Mouse (Mus musculus): ENCODE data around the gene Emg1. TPM values are rescaled to one million over a fixed set of nuclear protein-coding genes. Genes with fewer than 3 reads are reported as not detected.
A peak's percentile ranks its signal among the peaks of the same experiment; 100 is the strongest.

The Emg1 gene
- polyA plus RNA-seq, 1 experiment: 358 TPM

GRCm38 (mm10) chr6:124679486-124679885 lies 32.5 kb downstream of the Emg1 start:
- TF ChIP-seq GATA1 (IDR thresholded peaks at IDR 0.05; ENCODE audit: low read length): no peak

- no peak for TF ChIP-seq GATA1 (IDR thresholded peaks at IDR 0.05; ENCODE audit: low read length)
These were observed 33.2 kb downstream of the Emg1 start for GRCm38 (mm10) chr6:124678769-124679168.

- TF ChIP-seq GATA1 (IDR thresholded peaks at IDR 0.05; ENCODE audit: low read length): no peak
These were observed 35.8 kb downstream of the Emg1 start for GRCm38 (mm10) chr6:124676171-124676570.

DNA sequence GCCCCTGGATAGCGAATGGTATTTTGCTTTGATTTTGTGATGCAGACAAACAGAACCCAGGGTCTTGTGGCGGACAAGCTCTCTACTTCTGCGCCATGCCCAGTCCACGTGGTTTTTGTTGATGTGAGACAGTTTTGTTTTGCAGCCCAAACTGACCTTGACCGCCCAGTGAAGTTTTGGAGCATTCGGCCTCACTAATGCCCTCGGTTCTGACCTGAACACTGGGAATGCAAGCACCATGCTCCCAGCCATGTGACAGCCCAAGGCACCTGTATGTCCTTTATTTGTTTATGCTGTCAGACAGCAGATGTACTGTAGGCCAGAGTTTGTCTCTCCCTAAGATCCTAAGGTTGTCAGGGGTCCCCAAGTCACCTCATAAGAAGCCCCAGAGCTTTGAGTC lies 37.4 kb downstream of the Emg1 start:
- no peak for TF ChIP-seq GATA1 (IDR thresholded peaks at IDR 0.05; ENCODE audit: low read length)

GRCm38 (mm10) chr6:124673619-124674018 lies 38.4 kb downstream of the Emg1 start:
- TF ChIP-seq GATA1 (IDR thresholded peaks at IDR 0.05; ENCODE audit: low read length): no peak

DNA sequence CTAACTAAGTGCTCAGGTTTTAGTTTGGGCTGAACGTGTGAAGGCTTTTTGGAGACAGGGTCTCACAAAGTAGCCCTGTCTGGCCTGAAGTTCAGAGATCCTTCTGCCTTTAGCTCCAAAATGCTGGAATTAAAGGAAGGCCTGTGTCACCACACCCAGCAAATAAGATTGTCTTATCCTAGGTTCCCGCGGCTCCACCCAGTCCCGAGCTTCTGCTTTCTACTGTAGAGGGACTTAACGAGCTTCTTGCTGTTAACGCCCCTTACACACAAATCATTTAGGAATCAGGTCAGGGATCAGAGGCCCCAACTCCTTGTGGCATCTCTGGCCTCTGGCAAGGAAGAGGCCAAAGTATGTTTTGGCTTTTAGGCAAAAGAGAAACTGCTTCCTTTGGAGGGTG lies 39.9 kb downstream of the Emg1 start:
- no peak for TF ChIP-seq GATA1 (IDR thresholded peaks at IDR 0.05; ENCODE audit: low read length)

GRCm38 (mm10) chr6:124670281-124670900 lies 41.6 kb downstream of the Emg1 start:
- TF ChIP-seq GATA1 (IDR thresholded peaks at IDR 0.05; ENCODE audit: low read length): no peak

DNA sequence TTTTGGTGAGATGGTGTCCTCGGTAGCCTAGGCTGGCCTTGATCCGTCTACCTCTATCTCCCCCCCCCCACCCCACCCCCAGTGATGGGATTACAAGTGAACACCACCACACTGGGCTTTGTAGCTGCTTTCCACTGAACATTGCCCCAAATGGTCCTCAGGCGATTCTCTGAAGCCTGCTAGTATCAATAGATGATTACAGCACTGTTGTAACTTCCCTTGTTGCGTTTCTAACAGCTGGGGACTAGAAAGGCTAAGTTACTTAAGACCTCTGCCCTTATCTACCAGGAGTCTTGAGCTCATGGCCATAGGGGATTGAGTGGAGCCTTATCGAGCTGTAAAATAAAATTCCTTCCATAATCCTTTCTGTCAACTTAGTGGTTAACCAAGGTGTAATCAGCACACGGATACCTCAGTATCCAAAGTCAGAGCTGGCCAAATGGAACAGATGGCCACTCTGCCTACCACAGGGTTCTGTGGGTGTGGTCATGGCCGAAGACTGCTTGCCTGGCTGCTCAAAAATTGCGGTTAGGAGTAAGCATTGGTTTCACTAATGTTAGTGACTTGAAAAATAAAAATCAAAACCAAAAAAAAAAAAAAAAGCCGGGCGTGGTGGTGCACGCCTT lies 42.6 kb downstream of the Emg1 start:
- TF ChIP-seq GATA1 (IDR thresholded peaks at IDR 0.05; ENCODE audit: low read length): peak; percentile 8

DNA sequence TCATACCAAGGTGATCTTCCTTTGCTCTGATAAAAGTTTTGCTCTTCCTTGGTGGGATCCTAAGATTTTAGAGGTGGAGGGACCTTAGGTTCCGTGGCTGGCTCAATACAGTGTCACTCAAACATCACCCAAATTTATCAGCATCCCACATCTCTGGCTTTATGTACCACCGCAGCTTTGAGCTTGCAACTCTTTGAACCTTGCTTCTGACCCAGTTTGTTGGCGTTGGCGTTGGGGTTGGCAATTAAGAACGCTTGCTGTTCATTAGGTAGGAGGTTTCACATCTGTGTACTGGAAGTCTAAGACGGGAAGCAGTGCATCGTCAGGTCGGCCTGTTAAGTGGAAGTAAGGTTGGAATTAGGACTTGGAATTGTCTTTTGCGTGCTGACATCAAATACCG lies 47.0 kb downstream of the Emg1 start:
- no peak for TF ChIP-seq GATA1 (IDR thresholded peaks at IDR 0.05; ENCODE audit: low read length)

GRCm38 (mm10) chr6:124664256-124664655 lies 47.7 kb downstream of the Emg1 start:
- no peak for TF ChIP-seq GATA1 (IDR thresholded peaks at IDR 0.05; ENCODE audit: low read length)

DNA sequence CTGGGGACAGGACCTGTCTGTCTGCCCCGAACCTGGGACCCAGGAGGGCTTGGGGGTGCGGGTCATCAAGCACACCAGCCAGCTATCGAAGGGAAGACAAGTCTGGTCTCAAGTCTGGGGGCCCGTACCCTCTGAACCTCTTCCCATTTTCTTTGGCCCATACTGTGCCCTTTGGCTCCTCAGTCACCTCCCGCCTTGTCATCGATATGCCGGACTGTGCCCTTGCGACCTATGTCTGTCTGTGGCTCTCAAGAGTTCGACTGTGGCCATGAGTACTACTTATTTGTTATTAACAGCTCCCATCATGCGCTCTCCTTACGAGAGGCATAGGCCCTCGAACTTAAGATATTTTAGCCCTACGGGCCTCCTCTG lies 48.6 kb downstream of the Emg1 start:
- TF ChIP-seq GATA1 (IDR thresholded peaks at IDR 0.05; ENCODE audit: low read length): no peak

GRCm38 (mm10) chr6:124662477-124663423 lies 49.2 kb downstream of the Emg1 start, which contains the start of gene Lpcat3:
TSS of gene Lpcat3 (plus strand) at chr6:124663027.
- TF ChIP-seq GATA1 (IDR thresholded peaks at IDR 0.05; ENCODE audit: low read length): no peak

DNA sequence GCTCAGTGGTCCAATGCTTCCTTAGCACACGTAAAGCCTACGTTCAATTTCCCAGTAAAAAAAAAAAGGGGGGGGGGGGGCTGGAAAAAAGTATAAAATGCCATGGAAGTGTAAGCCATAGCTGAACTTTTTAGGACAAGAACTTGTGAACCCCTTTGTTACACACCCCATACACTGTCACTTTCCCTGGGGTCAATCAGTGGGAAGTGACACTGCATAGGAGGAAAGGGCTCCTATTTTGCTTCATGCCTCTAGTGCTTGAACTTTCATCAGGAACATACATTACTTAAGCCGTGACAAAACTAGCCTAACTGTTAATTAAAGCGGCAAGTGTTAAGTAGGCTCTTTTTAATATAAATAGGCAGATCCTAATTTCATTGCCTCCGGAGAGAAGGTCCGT lies 50.0 kb downstream of the Emg1 start:
- no peak for TF ChIP-seq GATA1 (IDR thresholded peaks at IDR 0.05; ENCODE audit: low read length)

DNA sequence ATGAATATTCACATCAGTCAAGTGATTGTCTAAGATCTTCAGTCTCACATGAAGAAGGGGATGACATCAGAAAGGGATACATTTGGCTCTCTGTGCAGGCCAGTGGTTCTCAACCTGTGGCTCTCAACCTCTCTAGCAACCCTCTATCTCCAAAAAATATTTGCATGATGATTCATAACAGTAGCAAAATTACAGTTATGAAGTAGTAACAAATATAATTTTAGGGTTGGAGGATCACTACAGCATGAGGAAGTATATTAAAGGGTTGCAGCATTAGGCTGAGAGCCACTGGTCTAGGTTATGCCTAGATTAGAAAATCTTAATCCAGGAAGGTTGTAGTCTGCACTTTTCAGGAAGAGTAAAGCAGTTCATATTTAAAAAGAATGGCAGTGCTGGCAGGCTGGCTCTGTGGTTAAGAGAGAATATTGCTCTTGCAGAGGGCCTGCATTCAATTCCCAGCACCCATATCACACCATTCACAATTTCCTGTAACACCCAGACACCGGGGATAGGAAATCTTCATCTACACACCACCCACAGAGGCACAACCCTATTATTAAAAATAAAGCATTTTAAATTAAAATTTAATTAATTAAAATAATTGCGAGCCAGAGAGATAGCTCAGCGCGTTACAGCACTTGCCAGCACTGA lies 50.7 kb downstream of the Emg1 start:
- no peak for TF ChIP-seq GATA1 (IDR thresholded peaks at IDR 0.05; ENCODE audit: low read length)

GRCm38 (mm10) chr6:124658067-124658466 lies 53.9 kb downstream of the Emg1 start:
- no peak for TF ChIP-seq GATA1 (IDR thresholded peaks at IDR 0.05; ENCODE audit: low read length)

DNA sequence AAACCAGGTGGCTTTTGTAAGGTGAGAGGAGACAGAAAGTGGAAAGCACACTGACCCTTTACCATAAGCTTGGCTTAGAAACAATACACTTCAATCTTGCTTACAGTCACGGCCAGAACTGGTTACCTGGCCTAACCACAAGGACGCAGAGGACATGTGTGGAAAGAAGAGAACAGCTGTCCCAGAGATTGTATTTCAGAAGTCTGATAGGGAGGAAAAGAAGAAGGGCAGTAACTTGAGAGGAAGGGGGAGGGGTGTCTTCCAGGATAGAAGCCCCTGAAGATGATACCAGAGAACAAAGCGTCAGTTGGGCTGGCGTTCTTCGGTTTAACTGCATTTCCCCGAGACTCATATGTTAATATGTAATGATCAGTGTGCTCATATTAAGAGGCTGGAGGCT lies 56.1 kb downstream of the Emg1 start:
- TF ChIP-seq GATA1 (IDR thresholded peaks at IDR 0.05; ENCODE audit: low read length): no peak

Other genes with a start within 250 kb of the Emg1 start
- 49.1 and 65.4 TPM in 2 replicates for gene Clstn3, start 247.4 kb downstream of the Emg1 start, polyA plus RNA-seq (2012)
- not detected in 2 replicates for gene C1rl, start 219.1 kb downstream of the Emg1 start, polyA plus RNA-seq (2012)
- gene C1ra, start 199.8 kb downstream of the Emg1 start, polyA plus RNA-seq (2012): not detected in 2 replicates
- not detected in 2 replicates for gene C1s1, start 169.8 kb downstream of the Emg1 start, polyA plus RNA-seq (2012)
- gene C1rb, start 141.9 kb downstream of the Emg1 start, polyA plus RNA-seq (2012): not detected in 2 replicates
- gene C1s2, start 76.1 kb downstream of the Emg1 start, polyA plus RNA-seq (2012): not detected in 2 replicates
- gene Lpcat3, start 49.2 kb downstream of the Emg1 start, polyA plus RNA-seq (2012): 144 and 152 TPM in 2 replicates
- 491 and 631 TPM in 2 replicates for gene Phb2, start 158 bp upstream of the Emg1 start, polyA plus RNA-seq (2012)
- gene Ptpn6, start 26.5 kb upstream of the Emg1 start, polyA plus RNA-seq (2012): 25.0 and 55.5 TPM in 2 replicates
- 18.3 and 24.3 TPM in 2 replicates for gene Grcc10, start 29.2 kb upstream of the Emg1 start, polyA plus RNA-seq (2012)
- 1.7 and 2.3 TPM in 2 replicates for gene Gm45234, start 43.8 kb upstream of the Emg1 start, polyA plus RNA-seq (2012)
- gene Atn1, start 44.3 kb upstream of the Emg1 start, polyA plus RNA-seq (2012): 58.0 and 62.7 TPM in 2 replicates
- gene Eno2, start 57.5 kb upstream of the Emg1 start, polyA plus RNA-seq (2012): not detected in 2 replicates
- not detected in 2 replicates for gene Lrrc23, start 67.5 kb upstream of the Emg1 start, polyA plus RNA-seq (2012)
- gene Spsb2, start 96.5 kb upstream of the Emg1 start, polyA plus RNA-seq (2012): 10.8 and 11.7 TPM in 2 replicates
- gene Tpi1, start 102.1 kb upstream of the Emg1 start, polyA plus RNA-seq (2012): 388 and 516 TPM in 2 replicates
- 54.8 and 73.3 TPM in 2 replicates for gene Usp5, start 117.3 kb upstream of the Emg1 start, polyA plus RNA-seq (2012)
- gene Cdca3, start 117.4 kb upstream of the Emg1 start, polyA plus RNA-seq (2012): 64.7 and 82.9 TPM in 2 replicates
- not detected in 2 replicates for gene Gnb3, start 128.1 kb upstream of the Emg1 start, polyA plus RNA-seq (2012)
- not detected in 2 replicates for gene P3h3, start 145.6 kb upstream of the Emg1 start, polyA plus RNA-seq (2012)
- not detected in 2 replicates for gene Gpr162, start 151.8 kb upstream of the Emg1 start, polyA plus RNA-seq (2012)
- not detected in 2 replicates for gene Cd4, start 176.0 kb upstream of the Emg1 start, polyA plus RNA-seq (2012)
- not detected in 2 replicates for gene Lag3, start 199.5 kb upstream of the Emg1 start, polyA plus RNA-seq (2012)
- 116 and 155 TPM in 2 replicates for gene Ptms, start 207.9 kb upstream of the Emg1 start, polyA plus RNA-seq (2012)
- gene Mlf2, start 219.2 kb upstream of the Emg1 start, polyA plus RNA-seq (2012): 344 and 363 TPM in 2 replicates